Comparison of ENCODE assay signal across 9 mouse cellular contexts in the genomic region with DNA sequence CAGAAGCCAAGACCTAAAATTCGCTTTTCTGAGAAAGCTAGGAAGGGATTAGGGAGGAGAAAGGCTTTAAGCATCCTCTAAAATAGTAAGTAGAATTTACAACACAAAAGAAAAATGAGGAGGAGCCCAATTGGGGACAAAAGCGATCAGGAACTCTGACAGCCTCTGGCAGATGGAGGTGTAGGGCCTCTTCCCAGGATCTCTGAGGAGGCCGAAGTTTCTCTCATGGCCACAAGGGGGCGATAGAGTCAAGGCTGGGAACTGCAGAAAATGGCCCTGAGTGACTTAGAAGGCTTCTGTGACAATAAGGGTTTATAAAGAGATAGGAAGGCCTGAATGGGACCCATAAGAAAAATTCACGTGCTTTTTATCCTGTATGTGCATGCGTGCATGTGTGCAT.
DNase-seq lines count a peak whose midpoint lies in the region; ATAC-seq lines count a peak whose summit lies in the region.
"Had no signal": no experiment of that assay in that cellular context is flagged by ENCODE, and none has a peak within 500 bp of the region (broad histone marks: within the 10 kb centered on the region; RNA-seq: fewer than 3 reads in every experiment).

No protein-coding gene starts in this region.

- H3K27me3 ChIP-seq in limb, embryonic 10.5 days (ENCODE audit: low read depth, poor library complexity, severe bottlenecking), result no peaks in the 10 kb centered on the region
- H3K27me3 ChIP-seq: stomach, embryonic 15.5 days had no signal

- no peaks in the 10 kb centered on the region for H3K9me3 ChIP-seq in limb, embryonic 10.5 days (replicated peaks)
- H3K9me3 ChIP-seq: stomach, embryonic 15.5 days had no signal

- no peaks in the 10 kb centered on the region for H3K4me1 ChIP-seq in limb, embryonic 10.5 days
- H3K4me1 ChIP-seq: stomach, embryonic 15.5 days had no signal

- no peaks in the 10 kb centered on the region for H3K36me3 ChIP-seq in limb, embryonic 10.5 days
- H3K36me3 ChIP-seq: stomach, embryonic 15.5 days had no signal

- DNase-seq in ovary, postnatal 10 days (ENCODE audit: low spot score), result peak; percentile 24
- DNase-seq in ovary, adult 18-20 months (ENCODE audit: low spot score), result no peak
- DNase-seq in adrenal gland, adult 18-20 months (ENCODE audit: low spot score in 2 of 2), result peak; percentile 38
- peak; percentile 78 to 83 for DNase-seq in cerebellum, postnatal 25 days
- DNase-seq in heart, postnatal 4 days, result peak; percentile 70
- peak; percentile 72 for DNase-seq in limb, embryonic 10.5 days (ENCODE audit: low spot score)
- DNase-seq in retina, embryonic 14.5 days (ENCODE audit: low spot score), result peak; percentile 83

- ATAC-seq in inflammation-experienced regulatory T-cells, adult 6 months, result no peak

- H3K4me3 ChIP-seq in limb, embryonic 10.5 days, result no peak overlapping the region
- H3K4me3 ChIP-seq: stomach, embryonic 15.5 days had no signal

- 25% methylated on average over 6 of the region's 6 CpGs for WGBS in limb, embryonic 10.5 days

- H3K27ac ChIP-seq in limb, embryonic 10.5 days, result no peak overlapping the region
- H3K27ac ChIP-seq: stomach, embryonic 15.5 days had no signal
